Mouse (Mus musculus): ENCODE measurements around the gene Asphd1. TPM values are rescaled to one million over a fixed set of nuclear protein-coding genes. Genes with fewer than 3 reads are reported as not detected.

Gene Asphd1
- polyA plus RNA-seq, 1 experiment from 2014 or later = 0.16 TPM

DNA sequence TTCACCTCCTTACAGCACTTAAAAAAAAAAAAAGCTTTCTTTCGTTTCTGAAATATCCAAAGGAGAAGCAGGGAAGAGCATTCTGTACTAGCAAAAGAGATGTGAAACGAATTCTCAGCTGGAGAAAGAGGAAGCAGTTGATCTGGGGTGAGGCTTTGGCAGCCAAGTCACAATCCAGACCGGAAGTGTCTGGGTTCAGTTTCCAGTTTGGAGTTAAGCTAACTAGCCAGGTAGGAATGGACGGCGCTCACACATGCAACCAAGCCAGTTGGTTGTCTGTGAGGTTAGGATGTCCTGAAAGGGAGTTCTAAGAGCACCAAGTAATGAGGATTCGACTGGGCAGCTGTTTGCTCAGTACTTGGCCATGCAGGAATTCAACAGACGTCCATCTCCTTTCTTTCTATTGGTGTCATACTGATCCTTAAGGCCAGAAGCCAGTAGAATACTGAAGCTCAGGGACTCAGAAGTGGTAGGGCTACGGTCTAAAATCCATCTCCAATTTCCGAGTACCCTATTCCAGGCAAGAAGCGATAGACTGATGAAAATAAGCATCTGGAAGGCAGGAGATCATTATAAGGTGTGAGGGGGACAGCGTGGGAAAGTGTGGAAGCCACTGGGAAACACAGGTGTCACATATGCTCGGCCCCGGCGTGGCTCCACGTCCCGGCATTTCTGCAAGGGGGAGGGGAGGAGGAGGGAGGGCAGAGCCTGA, 51.8 kb downstream of the Asphd1 start:
- Histone ChIP-seq H3K27ac (ENCODE audit: low read depth, low read length) (peak overlapping the region; percentile 30; the same call in 1 of the 2 replicates), H3K4me2 (replicated peaks; ENCODE audit: low read depth) (peak overlapping the region; percentile 84), H3K36me3 (ENCODE audit: control insufficient read depth, insufficient read depth) (no peaks in the 10 kb centered on the region; the same call in 1 of the 2 replicates), H3K27me3 (replicated peaks; ENCODE audit: control insufficient read depth, insufficient read depth, low read length) (no peaks in the 10 kb centered on the region), H3K9me3 (ENCODE audit: control insufficient read depth) (no peaks in the 10 kb centered on the region), H3K4me3 (ENCODE audit: low read depth, low read length) (peak overlapping the region; percentile 55), H3K9ac (ENCODE audit: low read depth, low read length) (peak overlapping the region; percentile 38), H3K4me1 (replicated peaks; ENCODE audit: control insufficient read depth, insufficient read depth, low read length) (no peaks in the 10 kb centered on the region)
- peak; percentile 54 for ATAC-seq
- no peak for TF ChIP-seq CTCF (IDR thresholded peaks at IDR 0.05; ENCODE audit: low read depth)
- WGBS = 16% methylated on average over 16 of the region's 16 CpGs

DNA sequence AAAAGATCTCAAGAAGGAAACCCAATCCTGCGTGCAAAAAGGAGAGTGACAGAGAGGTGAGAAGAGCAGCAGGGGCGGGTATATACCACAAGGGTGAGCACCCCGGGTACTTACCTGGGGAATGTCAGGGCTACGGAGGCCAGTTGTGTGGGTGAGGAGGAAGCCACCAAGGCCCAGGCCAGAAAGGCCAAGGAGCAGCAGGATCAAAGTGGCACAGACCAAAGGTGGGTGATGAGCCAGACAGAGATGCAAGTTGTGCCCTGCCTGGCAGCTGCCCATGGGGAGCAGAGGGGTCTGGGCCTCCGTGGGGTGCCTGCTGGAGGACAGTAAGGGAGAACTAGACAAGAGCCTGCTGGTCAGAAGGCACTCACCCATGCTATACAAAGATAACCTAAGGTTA, 52.5 kb downstream of the Asphd1 start:
- 87% methylated on average over 5 of the region's 5 CpGs for WGBS
- no peak for TF ChIP-seq CTCF (IDR thresholded peaks at IDR 0.05; ENCODE audit: low read depth)
- Histone ChIP-seq H3K27ac (ENCODE audit: low read depth, low read length) (peak overlapping the region; percentile 15; the same call in 1 of the 2 replicates), H3K4me2 (replicated peaks; ENCODE audit: low read depth) (peak overlapping the region; percentile 84), H3K27me3 (replicated peaks; ENCODE audit: control insufficient read depth, insufficient read depth, low read length) (no peaks in the 10 kb centered on the region), H3K4me3 (ENCODE audit: low read depth, low read length) (no peak overlapping the region), H3K9ac (ENCODE audit: low read depth, low read length) (no peak overlapping the region), H3K4me1 (replicated peaks; ENCODE audit: control insufficient read depth, insufficient read depth, low read length) (no peaks in the 10 kb centered on the region), H3K36me3 (ENCODE audit: control insufficient read depth, insufficient read depth) (peaks cover under 1% of the 10 kb centered on the region; the same call in 1 of the 2 replicates), H3K9me3 (ENCODE audit: control insufficient read depth) (no peaks in the 10 kb centered on the region)
- ATAC-seq = no peak

Other genes starting within 250 kb of the Asphd1 start
- 21.5 TPM in 2 replicates for gene Coro1a, start 241.8 kb downstream of the Asphd1 start, polyA plus RNA-seq (2015; fragmentation: Nextera tagmentation; extraction: Ambion mirVana)
- gene Mapk3, start 190.0 kb downstream of the Asphd1 start, polyA plus RNA-seq (2015; fragmentation: Nextera tagmentation; extraction: Ambion mirVana) = 131 and 142 TPM in 2 replicates
- 13.9 and 14.6 TPM in 2 replicates for gene Gdpd3, start 183.2 kb downstream of the Asphd1 start, polyA plus RNA-seq (2015; fragmentation: Nextera tagmentation; extraction: Ambion mirVana)
- 63.1 and 64.6 TPM in 2 replicates for gene Ypel3, start 172.6 kb downstream of the Asphd1 start, polyA plus RNA-seq (2015; fragmentation: Nextera tagmentation; extraction: Ambion mirVana)
- gene Tbx6, start 168.1 kb downstream of the Asphd1 start, polyA plus RNA-seq (2015; fragmentation: Nextera tagmentation; extraction: Ambion mirVana) = 0.17 TPM in 2 replicates
- gene Ppp4c, start 157.1 kb downstream of the Asphd1 start, polyA plus RNA-seq (2015; fragmentation: Nextera tagmentation; extraction: Ambion mirVana) = 134 and 135 TPM in 2 replicates
- 0.97 and 1.2 TPM in 2 replicates for gene Fam57b, start 151.9 kb downstream of the Asphd1 start, polyA plus RNA-seq (2015; fragmentation: Nextera tagmentation; extraction: Ambion mirVana)
- not detected in 2 replicates for gene 4930451I11Rik, start 117.9 kb downstream of the Asphd1 start, polyA plus RNA-seq (2015; fragmentation: Nextera tagmentation; extraction: Ambion mirVana)
- gene Doc2a, start 102.2 kb downstream of the Asphd1 start, polyA plus RNA-seq (2015; fragmentation: Nextera tagmentation; extraction: Ambion mirVana) = 1.5 and 1.6 TPM in 2 replicates
- 7.2 and 9.5 TPM in 2 replicates for gene Hirip3, start 87.6 kb downstream of the Asphd1 start, polyA plus RNA-seq (2015; fragmentation: Nextera tagmentation; extraction: Ambion mirVana)
- 36.4 and 37.4 TPM in 2 replicates for gene Ino80e, start 87.2 kb downstream of the Asphd1 start, polyA plus RNA-seq (2015; fragmentation: Nextera tagmentation; extraction: Ambion mirVana)
- gene Taok2, start 64.9 kb downstream of the Asphd1 start, polyA plus RNA-seq (2015; fragmentation: Nextera tagmentation; extraction: Ambion mirVana) = 11.5 and 12.9 TPM in 2 replicates
- gene Tmem219, start 26.7 kb downstream of the Asphd1 start, polyA plus RNA-seq (2015; fragmentation: Nextera tagmentation; extraction: Ambion mirVana) = 71.1 and 73.5 TPM in 2 replicates
- 11.4 and 11.9 TPM in 2 replicates for gene Kctd13, start 20.7 kb downstream of the Asphd1 start, polyA plus RNA-seq (2015; fragmentation: Nextera tagmentation; extraction: Ambion mirVana)
- 1.3 and 1.9 TPM in 2 replicates for gene Sez6l2, start 981 bp upstream of the Asphd1 start, polyA plus RNA-seq (2015; fragmentation: Nextera tagmentation; extraction: Ambion mirVana)
- gene Cdipt, start 26.3 kb upstream of the Asphd1 start, polyA plus RNA-seq (2015; fragmentation: Nextera tagmentation; extraction: Ambion mirVana) = 159 and 169 TPM in 2 replicates
- gene Cdiptos, start 26.5 kb upstream of the Asphd1 start, polyA plus RNA-seq (2015; fragmentation: Nextera tagmentation; extraction: Ambion mirVana) = 3.2 TPM in 2 replicates
- 79.8 and 81.0 TPM in 2 replicates for gene Mvp, start 65.0 kb upstream of the Asphd1 start, polyA plus RNA-seq (2015; fragmentation: Nextera tagmentation; extraction: Ambion mirVana)
- 0.68 TPM in 1 of 2 replicates, not detected in the other for gene Pagr1b, start 66.9 kb upstream of the Asphd1 start, polyA plus RNA-seq (2015; fragmentation: Nextera tagmentation; extraction: Ambion mirVana)
- 26.4 and 37.5 TPM in 2 replicates for gene Pagr1a, start 67.8 kb upstream of the Asphd1 start, polyA plus RNA-seq (2015; fragmentation: Nextera tagmentation; extraction: Ambion mirVana)
- gene Gm42742, start 71.5 kb upstream of the Asphd1 start, polyA plus RNA-seq (2015; fragmentation: Nextera tagmentation; extraction: Ambion mirVana) = 15.7 and 27.1 TPM in 2 replicates
- 2.5 and 2.7 TPM in 2 replicates for gene Prrt2, start 71.6 kb upstream of the Asphd1 start, polyA plus RNA-seq (2015; fragmentation: Nextera tagmentation; extraction: Ambion mirVana)
- 32.6 and 33.9 TPM in 2 replicates for gene Maz, start 77.5 kb upstream of the Asphd1 start, polyA plus RNA-seq (2015; fragmentation: Nextera tagmentation; extraction: Ambion mirVana)
- gene Kif22, start 92.9 kb upstream of the Asphd1 start, polyA plus RNA-seq (2015; fragmentation: Nextera tagmentation; extraction: Ambion mirVana) = 24.0 and 24.2 TPM in 2 replicates
- 175 and 225 TPM in 2 replicates for gene Zg16, start 137.7 kb upstream of the Asphd1 start, polyA plus RNA-seq (2015; fragmentation: Nextera tagmentation; extraction: Ambion mirVana)
- gene AI467606, start 141.8 kb upstream of the Asphd1 start, polyA plus RNA-seq (2015; fragmentation: Nextera tagmentation; extraction: Ambion mirVana) = 5.2 and 5.8 TPM in 2 replicates
- 1.8 and 2.0 TPM in 2 replicates for gene Qprt, start 172.6 kb upstream of the Asphd1 start, polyA plus RNA-seq (2015; fragmentation: Nextera tagmentation; extraction: Ambion mirVana)
- 0.09 and 0.13 TPM in 2 replicates for gene Spn, start 188.2 kb upstream of the Asphd1 start, polyA plus RNA-seq (2015; fragmentation: Nextera tagmentation; extraction: Ambion mirVana)
- gene Cd2bp2, start 246.5 kb upstream of the Asphd1 start, polyA plus RNA-seq (2015; fragmentation: Nextera tagmentation; extraction: Ambion mirVana) = 29.2 and 30.2 TPM in 2 replicates

Data from intestine, postnatal 0 days (tissue).